Mouse (Mus musculus) splenic B cell, adult 2 months (primary cell): ENCODE results near the gene Dlg1.
A peak's percentile ranks its signal among the peaks of the same experiment; 100 is the strongest.

Experiments
- DNase-seq: peaks from one replicate; pipeline ENCODE4 v3.0.0-alpha.2; 2011; ENCODE audit warnings: low read depth, low spot score
- H3K27me3 ChIP-seq: 2 replicates; pipeline ENCODE4 v1.6.1; 2012; ENCODE audit warnings: mild to moderate bottlenecking, low read length, moderate library complexity, mixed read lengths; ENCODE audit not compliant: control insufficient read depth, poor library complexity, insufficient read depth, severe bottlenecking
- H3K36me3 ChIP-seq: 2 replicates; pipeline ENCODE4 v1.6.1; 2012; ENCODE audit warnings: mild to moderate bottlenecking, low read length, moderate library complexity, mixed read lengths; ENCODE audit not compliant: control insufficient read depth, poor library complexity, insufficient read depth, severe bottlenecking

Gene Dlg1

GRCm38 (mm10) chr16:31641776-31642175 is 21.5 kb upstream of the Dlg1 start:
- no peaks in the 10 kb centered on the region for H3K27me3 ChIP-seq
- no peak for DNase-seq

DNA sequence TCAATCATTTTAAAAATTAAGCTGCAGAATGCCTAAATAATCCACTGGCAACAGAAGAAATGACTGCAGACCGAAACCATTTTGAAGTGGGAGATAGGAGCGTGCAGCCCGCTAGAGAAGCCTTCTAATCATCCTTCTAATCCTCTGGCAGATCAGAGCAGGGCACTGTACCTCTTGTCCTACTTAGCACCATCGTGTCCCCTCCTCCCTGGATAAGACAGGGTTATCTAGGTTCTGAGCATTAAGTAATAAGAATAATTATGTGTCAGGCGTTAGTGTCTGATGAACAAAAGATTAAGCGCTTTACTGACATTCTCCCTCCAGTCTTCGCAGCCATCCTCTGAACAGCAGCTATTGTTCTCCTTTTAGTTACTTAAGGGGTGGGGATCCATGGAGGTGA is 16.0 kb upstream of the Dlg1 start:
- H3K27me3 ChIP-seq: no peaks in the 10 kb centered on the region
- H3K36me3 ChIP-seq: no peaks in the 10 kb centered on the region
- no peak for DNase-seq

More at GRCm38 (mm10) chr16:31641776-31642175, 21.5 kb upstream of the Dlg1 start:
- H3K36me3 ChIP-seq: no peaks in the 10 kb centered on the region

GRCm38 (mm10) chr16:31650788-31651187 is 12.5 kb upstream of the Dlg1 start:
- Histone ChIP-seq H3K36me3 (no peaks in the 10 kb centered on the region), H3K27me3 (no peaks in the 10 kb centered on the region)
- no peak for DNase-seq

DNA sequence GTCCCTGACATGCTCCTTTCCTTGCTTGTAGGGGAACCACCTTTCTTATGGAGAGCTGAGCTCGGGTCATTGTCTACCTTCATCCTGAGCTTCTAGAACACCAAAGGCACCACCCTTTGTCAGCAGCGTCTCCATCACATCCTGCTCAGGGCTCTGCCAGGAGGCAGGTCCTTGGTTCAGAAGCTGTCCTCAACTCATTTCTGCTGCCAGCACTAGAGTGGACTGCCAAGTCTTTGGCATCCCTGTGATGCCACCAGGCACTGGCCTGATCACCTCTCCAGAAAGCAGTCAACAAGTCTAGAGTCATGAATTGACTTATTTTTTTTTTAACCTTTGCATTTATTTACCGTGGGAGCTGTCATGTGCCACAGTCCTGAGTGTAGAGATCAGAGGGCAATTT is 11.7 kb upstream of the Dlg1 start:
- DNase-seq: no peak
- Histone ChIP-seq H3K36me3 (no peaks in the 10 kb centered on the region), H3K27me3 (no peaks in the 10 kb centered on the region)

- no peak for DNase-seq
- Histone ChIP-seq H3K36me3 (no peaks in the 10 kb centered on the region), H3K27me3 (no peaks in the 10 kb centered on the region)
Observed at GRCm38 (mm10) chr16:31652115-31652843, 11.0 kb upstream of the Dlg1 start.

DNA sequence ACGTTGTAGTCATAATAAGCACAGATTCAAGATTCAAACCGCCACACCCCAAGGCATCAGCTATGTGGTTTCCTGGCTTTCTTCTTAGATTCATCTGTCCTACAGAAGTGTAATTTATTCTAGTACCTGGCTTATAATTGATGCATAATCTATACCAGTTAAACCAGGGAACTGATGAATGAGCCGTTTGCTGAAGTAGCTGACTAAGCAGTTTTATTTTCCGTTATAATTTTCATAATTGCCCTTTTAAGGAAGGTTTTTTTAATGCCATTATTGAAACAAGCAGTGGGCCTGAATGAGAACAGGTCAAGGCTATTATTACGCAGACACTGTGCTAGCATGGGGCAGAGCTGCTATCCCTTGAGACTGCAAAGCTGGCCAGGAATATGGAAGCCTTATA is 9.6 kb upstream of the Dlg1 start:
- H3K27me3 ChIP-seq: no peaks in the 10 kb centered on the region
- DNase-seq: no peak
- no peaks in the 10 kb centered on the region for H3K36me3 ChIP-seq

DNA sequence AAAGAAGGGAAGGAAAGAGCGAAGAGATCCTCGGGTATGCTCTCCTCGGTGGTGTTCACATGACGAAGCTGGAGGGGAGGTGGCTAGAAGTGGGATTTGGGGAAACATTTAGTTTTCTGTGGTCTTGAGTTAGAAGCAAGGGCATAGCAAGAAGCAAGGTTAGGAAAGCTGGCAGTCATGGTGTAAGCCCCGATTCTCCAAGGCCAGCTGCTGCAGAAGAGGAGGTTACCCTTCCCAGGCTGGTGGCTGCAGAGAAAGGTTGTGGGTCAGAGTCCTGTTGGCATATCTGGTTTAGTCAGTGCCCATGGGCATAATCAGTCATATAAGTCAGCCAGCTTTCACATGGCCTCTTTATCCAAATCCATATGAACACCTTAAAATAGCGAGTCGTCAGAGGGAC is 9.2 kb upstream of the Dlg1 start:
- Histone ChIP-seq H3K36me3 (no peaks in the 10 kb centered on the region), H3K27me3 (no peaks in the 10 kb centered on the region)
- no peak for DNase-seq

DNA sequence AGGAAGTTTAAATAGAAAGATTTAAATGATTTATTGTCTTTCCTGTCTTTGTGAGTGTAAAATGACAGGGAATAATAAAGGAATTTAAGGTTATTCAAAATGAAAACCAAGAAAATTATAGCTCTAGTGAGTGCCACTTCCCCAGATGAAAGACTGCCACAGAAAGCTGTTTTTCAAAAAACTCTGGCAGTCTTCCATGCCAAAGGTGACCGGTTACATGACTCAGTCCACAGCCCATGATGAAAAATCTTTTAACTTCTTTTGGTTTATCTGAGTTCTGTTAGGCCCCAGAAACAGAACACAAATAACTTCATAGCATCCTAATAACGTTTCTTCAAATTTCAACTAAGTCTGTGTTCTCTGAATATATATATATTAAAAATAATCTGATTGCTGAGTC is 7.7 kb upstream of the Dlg1 start:
- no peak for DNase-seq
- Histone ChIP-seq H3K36me3 (no peaks in the 10 kb centered on the region), H3K27me3 (no peaks in the 10 kb centered on the region)

DNA sequence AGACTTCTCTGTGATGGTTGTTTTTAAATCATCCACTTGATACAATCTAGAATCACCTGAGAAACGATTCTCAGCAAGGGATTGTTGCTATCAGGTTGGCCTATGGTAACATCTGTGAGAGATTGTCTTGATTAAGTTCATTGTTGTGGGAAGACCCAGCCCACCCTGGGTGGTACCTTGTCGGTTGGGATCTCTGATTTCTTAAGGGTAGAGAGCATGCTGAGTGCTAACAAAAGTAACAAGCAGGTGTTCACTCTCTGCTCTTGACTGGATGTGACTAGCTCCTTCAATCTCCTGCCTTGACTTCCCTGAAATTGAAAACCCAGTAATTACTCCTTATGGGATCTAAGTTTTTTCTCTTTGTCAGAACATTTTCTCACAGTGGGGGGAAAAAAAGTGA is 5.7 kb upstream of the Dlg1 start:
- no peak for DNase-seq
- Histone ChIP-seq H3K27me3 (no peaks in the 10 kb centered on the region), H3K36me3 (no peaks in the 10 kb centered on the region)

- no peak for DNase-seq
- Histone ChIP-seq H3K36me3 (no peaks in the 10 kb centered on the region), H3K27me3 (no peaks in the 10 kb centered on the region)
Observed at GRCm38 (mm10) chr16:31658539-31659334, 4.5 kb upstream of the Dlg1 start.

DNA sequence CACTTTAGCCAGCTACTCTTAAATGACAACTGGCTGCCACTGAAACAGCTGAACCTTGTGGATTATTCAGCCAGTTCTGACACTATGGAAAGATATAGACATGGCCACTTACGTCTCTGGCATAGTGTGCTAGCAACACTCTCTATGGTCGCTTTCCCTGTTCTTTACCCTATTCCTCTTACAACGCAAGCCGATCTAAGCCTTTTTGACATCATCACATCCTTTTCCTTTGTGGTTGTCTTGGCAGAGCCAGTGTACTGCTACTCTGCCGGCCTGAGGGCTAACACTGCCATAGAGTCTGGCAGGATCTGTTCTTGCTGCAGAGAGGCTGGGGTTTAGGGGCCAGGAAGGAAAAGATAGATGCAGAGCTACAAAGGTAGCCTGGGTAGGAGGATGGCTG is 3.8 kb upstream of the Dlg1 start:
- DNase-seq: no peak
- Histone ChIP-seq H3K36me3 (no peaks in the 10 kb centered on the region), H3K27me3 (no peaks in the 10 kb centered on the region)

GRCm38 (mm10) chr16:31662556-31663378 is 476 bp upstream of the Dlg1 start:
- no peaks in the 10 kb centered on the region for H3K27me3 ChIP-seq
- peaks cover 2% of the 10 kb centered on the region; the same call in 1 of the 2 replicates for H3K36me3 ChIP-seq
- DNase-seq: peak; percentile 22

DNA sequence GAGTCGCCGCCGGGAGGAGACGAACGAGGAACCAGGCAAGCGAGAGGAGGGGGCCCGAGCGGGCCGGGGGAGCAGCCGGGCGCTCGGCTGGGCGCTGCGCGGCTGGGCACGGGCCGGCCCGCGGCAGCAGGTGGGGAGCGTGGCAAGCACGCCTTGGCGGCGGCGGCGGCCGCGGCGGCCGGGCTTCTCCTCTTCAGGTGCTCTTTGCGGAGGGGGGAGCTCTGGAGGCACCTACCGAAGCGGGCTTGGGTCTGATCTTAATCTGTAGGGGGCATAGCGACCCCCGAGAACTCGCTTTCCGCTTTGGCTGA is 999 bp downstream of the Dlg1 start:
- no peak for DNase-seq
- H3K36me3 ChIP-seq: peaks cover 2% of the 10 kb centered on the region; the same call in 1 of the 2 replicates

GRCm38 (mm10) chr16:31672202-31672601 is 9.0 kb downstream of the Dlg1 start:
- H3K36me3 ChIP-seq: no peaks in the 10 kb centered on the region
- DNase-seq: no peak
- no peaks in the 10 kb centered on the region for H3K27me3 ChIP-seq

More for the DNA sequence above, 999 bp downstream of the Dlg1 start:
- H3K27me3 ChIP-seq: no peaks in the 10 kb centered on the region

- Histone ChIP-seq H3K27me3 (no peaks in the 10 kb centered on the region), H3K36me3 (no peaks in the 10 kb centered on the region)
- no peak for DNase-seq
Observed at GRCm38 (mm10) chr16:31677463-31677862, 14.2 kb downstream of the Dlg1 start.
